Mouse (Mus musculus): ENCODE results near the gene Camta2. TPM values are rescaled to one million over a fixed set of nuclear protein-coding genes. Genes with fewer than 3 reads are reported as not detected.

The Camta2 gene
- total RNA-seq, 2 experiments from 2014 or later, result 217 to 224 TPM

- no peak for DNase-seq (ENCODE audit: low spot score in 2 of 2)
These were observed 21.2 kb downstream of the Camta2 start for GRCm38 (mm10) chr11:70666687-70667086.

GRCm38 (mm10) chr11:70664741-70665140, 23.2 kb downstream of the Camta2 start:
- DNase-seq (ENCODE audit: low spot score in 2 of 2), result no peak

GRCm38 (mm10) chr11:70663957-70664356, 23.9 kb downstream of the Camta2 start:
- no peak for DNase-seq (ENCODE audit: low spot score in 2 of 2)

- no peak for DNase-seq (ENCODE audit: low spot score in 2 of 2)
These were observed 24.8 kb downstream of the Camta2 start for GRCm38 (mm10) chr11:70663101-70663500.

- no peak for DNase-seq (ENCODE audit: low spot score in 2 of 2)
These were observed 27.3 kb downstream of the Camta2 start for GRCm38 (mm10) chr11:70660571-70660970.

GRCm38 (mm10) chr11:70658942-70659341, 29.0 kb downstream of the Camta2 start:
- no peak for DNase-seq (ENCODE audit: low spot score in 2 of 2)

GRCm38 (mm10) chr11:70658521-70658920, 29.4 kb downstream of the Camta2 start:
- no peak for DNase-seq (ENCODE audit: low spot score in 2 of 2)

- DNase-seq (ENCODE audit: low spot score in 2 of 2), result no peak
These were observed 29.9 kb downstream of the Camta2 start for GRCm38 (mm10) chr11:70657991-70658390.

GRCm38 (mm10) chr11:70657573-70657972, 30.3 kb downstream of the Camta2 start:
- DNase-seq (ENCODE audit: low spot score in 2 of 2), result no peak

GRCm38 (mm10) chr11:70656964-70657363, 30.9 kb downstream of the Camta2 start, which contains the start of gene Eno3:
Eno3 (plus strand) TSS chr11:70657202.
- DNase-seq (ENCODE audit: low spot score in 2 of 2), result no peak

GRCm38 (mm10) chr11:70656456-70656927, 31.4 kb downstream of the Camta2 start:
- DNase-seq (ENCODE audit: low spot score in 2 of 2), result no peak

- no peak for DNase-seq (ENCODE audit: low spot score in 2 of 2)
These were observed 32.1 kb downstream of the Camta2 start for GRCm38 (mm10) chr11:70655571-70656455.

- peak; percentile 68 to 80 for DNase-seq (ENCODE audit: low spot score in 2 of 2)
These were observed 32.9 kb downstream of the Camta2 start for GRCm38 (mm10) chr11:70654923-70655570.

GRCm38 (mm10) chr11:70654198-70654922, 33.5 kb downstream of the Camta2 start, which contains the start of gene Pfn1:
Pfn1 (minus strand) TSS chr11:70654644.
- DNase-seq (ENCODE audit: low spot score in 2 of 2), result peak; percentile 63 to 68

GRCm38 (mm10) chr11:70653345-70654197, 34.3 kb downstream of the Camta2 start:
- peak; percentile 51 to 54 for DNase-seq (ENCODE audit: low spot score in 2 of 2)

GRCm38 (mm10) chr11:70652884-70653344, 35.0 kb downstream of the Camta2 start:
- DNase-seq (ENCODE audit: low spot score in 2 of 2), result no peak

- no peak for DNase-seq (ENCODE audit: low spot score in 2 of 2)
These were observed 35.6 kb downstream of the Camta2 start for GRCm38 (mm10) chr11:70652029-70652883.

- DNase-seq (ENCODE audit: low spot score in 2 of 2), result no peak
These were observed 36.5 kb downstream of the Camta2 start for GRCm38 (mm10) chr11:70651391-70651790.
